Mouse (Mus musculus): ENCODE data around the gene Rpl34. TPM values are rescaled to one million over a fixed set of nuclear protein-coding genes. Genes with fewer than 3 reads are reported as not detected.

Rpl34 gene
- polyA plus RNA-seq, 1 experiment = 2,153 TPM

Other genes with a start within 250 kb of the Rpl34 start
- gene Etnppl, start 113.0 kb downstream of the Rpl34 start, polyA plus RNA-seq (2012; rRNA removed) = not detected in 2 replicates
- gene Ostc, start 21.0 kb downstream of the Rpl34 start, polyA plus RNA-seq (2012; rRNA removed) = 89.6 and 103 TPM in 2 replicates

Measured in urinary bladder, adult 2 months (tissue).